Mouse (Mus musculus) ES-E14 (cell line): ENCODE measurements around the gene Dlx4. TPM values are rescaled to one million over a fixed set of nuclear protein-coding genes. Genes with fewer than 3 reads are reported as not detected.

ENCODE experiments used
- DNase-seq: peaks from one replicate; pipeline ENCODE4 v3.0.0-alpha.2; 2013; ENCODE audit warnings: low read depth, low spot score
- H3K27ac ChIP-seq: 2 replicates; pipeline ENCODE4 v1.5.1; 2012; ENCODE audit warnings: low read depth, mild to moderate bottlenecking, low read length, moderate library complexity, mixed read lengths; ENCODE audit not compliant: poor library complexity, insufficient read depth, severe bottlenecking
- H3K36me3 ChIP-seq: 2 replicates; pipeline ENCODE4 v1.6.1; 2012; ENCODE audit warnings: mild to moderate bottlenecking, low read length, moderate library complexity, mixed read lengths; ENCODE audit not compliant: control insufficient read depth, poor library complexity, insufficient read depth, severe bottlenecking
- H3K4me1 ChIP-seq, 2 experiments: fragments of 150-350 bp in 1 of 2; sonication (generic) in 1 of 2; 2 replicates each; pipeline ENCODE4 v1.6.1; 2012; ENCODE audit warnings: low read length in 2 of 2, mild to moderate bottlenecking in 1 of 2, mixed read lengths in 1 of 2; ENCODE audit not compliant: control insufficient read depth in 2 of 2, insufficient read depth in 2 of 2, poor library complexity in 1 of 2
- H3K4me3 ChIP-seq, 2 experiments: fragments of 150-350 bp in 1 of 2; sonication (generic) in 1 of 2; 2 replicates each; pipeline ENCODE4 v1.5.1; 2012; ENCODE audit warnings: low read length in 2 of 2, low read depth in 1 of 2, mild to moderate bottlenecking in 1 of 2, mixed read lengths in 1 of 2; ENCODE audit not compliant: insufficient read depth in 1 of 2, poor library complexity in 1 of 2, severe bottlenecking in 1 of 2
- H3K9ac ChIP-seq: 2 replicates; pipeline ENCODE4 v1.6.1; 2012; ENCODE audit warnings: low read depth, mild to moderate bottlenecking, low read length, mixed read lengths; ENCODE audit not compliant: poor library complexity, insufficient read depth, severe bottlenecking
- H3K9me3 ChIP-seq: fragments of 150-350 bp; sonication (generic); 2 replicates; pipeline ENCODE4 v1.6.1; 2012; ENCODE audit warnings: low read depth, mild to moderate bottlenecking, low read length; ENCODE audit not compliant: control insufficient read depth, insufficient read depth
- CHD2 ChIP-seq: IDR thresholded peaks from 2 replicates; pipeline ENCODE4 v1.6.1; 2014; ENCODE audit warnings: mild to moderate bottlenecking, low read depth, low read length, inconsistent platforms
- HCFC1 ChIP-seq: IDR thresholded peaks from 2 replicates; pipeline ENCODE4 v1.6.1; 2012; ENCODE audit warnings: low read length, inconsistent platforms, borderline replicate concordance; ENCODE audit not compliant: insufficient read depth
- MAFK ChIP-seq: IDR thresholded peaks from 2 replicates; pipeline ENCODE4 v1.6.1; 2014; ENCODE audit warnings: mild to moderate bottlenecking, low read depth, low read length, inconsistent platforms; ENCODE audit not compliant: insufficient read depth
- ZC3H11A ChIP-seq: IDR thresholded peaks from 2 replicates; pipeline ENCODE4 v1.6.1; 2012; ENCODE audit warnings: low read depth, mild to moderate bottlenecking, inconsistent platforms, low read length, borderline replicate concordance
- ZNF384 ChIP-seq: IDR thresholded peaks from 2 replicates; pipeline ENCODE4 v1.6.1; 2012; ENCODE audit warnings: low read depth, low read length, inconsistent platforms
- in situ Hi-C, 2 experiments: fragments of 600-800 bp; cut with MboI; formaldehyde crosslinking; loops; one replicate each; pipeline ENCODE4 v1.15.1; 2025; ENCODE audit warnings: low sequenced_read_pairs in 2 of 2, inconsistent platforms in 1 of 2; ENCODE audit not compliant: unreplicated experiment in 2 of 2
- total RNA-seq: library from RNA; depleted of rRNA; stranded (reverse); fragments of 300-350 nt; gene quantifications from 2 replicates; pipeline ENCODE4 v1.2.3, GENCODE M21; 2012

The Dlx4 gene
- total RNA-seq, 1 experiment, result 0.18 TPM

DNA sequence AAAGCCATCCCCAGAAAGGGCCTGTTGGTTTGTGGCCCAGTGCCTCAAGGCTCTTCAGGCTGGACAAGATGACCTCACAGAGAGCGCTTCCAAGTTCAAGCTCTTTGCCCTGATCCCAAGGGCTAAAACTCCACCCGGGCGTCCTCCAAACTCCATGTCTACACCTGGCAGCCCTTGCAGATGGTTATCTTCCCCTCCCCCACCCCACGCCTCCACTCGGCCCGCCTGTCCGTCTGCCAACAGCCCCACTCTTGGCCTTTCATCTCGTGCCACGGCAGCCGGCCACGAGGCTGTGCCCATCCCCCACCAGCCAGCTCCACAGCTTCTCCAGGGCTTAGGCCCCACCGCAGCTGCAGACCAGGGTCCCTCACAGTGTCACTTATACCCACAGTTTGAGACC, 33.2 kb upstream of the Dlx4 start:
- H3K9ac ChIP-seq, result no peak overlapping the region
- no peaks in the 10 kb centered on the region for H3K36me3 ChIP-seq

GRCm38 (mm10) chr11:95165857-95166256, 19.8 kb upstream of the Dlx4 start:
- in situ Hi-C loops, result no loop called here
- DNase-seq, result no peak
- H3K4me1 ChIP-seq, result no peaks in the 10 kb centered on the region
- H3K9me3 ChIP-seq, result no peaks in the 10 kb centered on the region
- TF ChIP-seq HCFC1 (no peak), CHD2 (no peak), ZNF384 (no peak), ZC3H11A (no peak), MAFK (no peak)
- no peak overlapping the region for H3K4me3 ChIP-seq
- no peaks in the 10 kb centered on the region for H3K36me3 ChIP-seq
- H3K27ac ChIP-seq, result no peak overlapping the region
- H3K9ac ChIP-seq, result no peak overlapping the region

More for the DNA sequence above, 33.2 kb upstream of the Dlx4 start:
- Histone ChIP-seq H3K4me3 (no peak overlapping the region), H3K4me1 (peaks cover 3 to 6% of the 10 kb centered on the region in 2 experiments; a peak in 1 of 4 replicates), H3K27ac (no peak overlapping the region), H3K9me3 (no peaks in the 10 kb centered on the region)
- TF ChIP-seq MAFK (no peak), ZNF384 (no peak)
- DNase-seq, result no peak
- in situ Hi-C loops, result no loop called here

DNA sequence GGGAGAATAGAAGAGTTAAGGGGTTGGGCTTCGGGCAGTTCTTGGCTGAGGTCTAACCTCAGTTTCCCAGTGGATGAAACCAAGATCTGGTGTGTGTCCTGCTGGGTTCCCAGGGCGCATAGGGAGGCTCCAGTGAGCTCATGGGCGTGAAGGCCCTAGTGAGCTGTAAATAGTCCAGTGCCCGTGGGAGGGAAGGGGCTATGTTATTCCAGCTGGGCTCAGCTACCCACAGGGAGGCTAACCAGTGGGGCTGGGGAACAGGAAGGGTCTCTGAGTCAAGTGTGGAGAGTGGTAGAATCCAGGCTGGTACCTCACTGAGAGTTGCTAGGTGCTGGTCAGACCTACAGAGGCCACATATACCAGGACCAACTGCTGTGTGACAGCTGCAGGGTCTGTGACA, 15.6 kb upstream of the Dlx4 start:
- DNase-seq, result no peak
- H3K9ac ChIP-seq, result no peak overlapping the region
- H3K36me3 ChIP-seq, result no peaks in the 10 kb centered on the region
- H3K9me3 ChIP-seq, result no peaks in the 10 kb centered on the region
- no peak overlapping the region for H3K27ac ChIP-seq
- no peak for TF ChIP-seq CHD2
- no peak for TF ChIP-seq HCFC1
- no peak for TF ChIP-seq ZC3H11A
- TF ChIP-seq ZNF384, result no peak
- TF ChIP-seq MAFK, result no peak
- in situ Hi-C loops, result no loop called here
- no peak overlapping the region for H3K4me3 ChIP-seq
- H3K4me1 ChIP-seq, result no peaks in the 10 kb centered on the region

GRCm38 (mm10) chr11:95160693-95161092, 14.6 kb upstream of the Dlx4 start:
- in situ Hi-C loops, result no loop called here
- Histone ChIP-seq H3K9me3 (no peaks in the 10 kb centered on the region), H3K4me3 (no peak overlapping the region), H3K27ac (no peak overlapping the region), H3K36me3 (no peaks in the 10 kb centered on the region), H3K4me1 (no peaks in the 10 kb centered on the region), H3K9ac (no peak overlapping the region)
- DNase-seq, result no peak
- no peak for TF ChIP-seq ZNF384
- TF ChIP-seq CHD2, result no peak
- no peak for TF ChIP-seq MAFK
- TF ChIP-seq HCFC1, result no peak
- TF ChIP-seq ZC3H11A, result no peak

GRCm38 (mm10) chr11:95159763-95160371, 13.8 kb upstream of the Dlx4 start:
- no peak for DNase-seq
- no peaks in the 10 kb centered on the region for H3K4me1 ChIP-seq
- no peaks in the 10 kb centered on the region for H3K36me3 ChIP-seq
- H3K9me3 ChIP-seq, result no peaks in the 10 kb centered on the region
- no peak overlapping the region for H3K9ac ChIP-seq
- no peak overlapping the region for H3K27ac ChIP-seq
- in situ Hi-C loops, result no loop called here
- no peak overlapping the region for H3K4me3 ChIP-seq
- TF ChIP-seq HCFC1 (no peak), ZC3H11A (no peak), CHD2 (no peak), MAFK (no peak), ZNF384 (no peak)
